In the genomic region with DNA sequence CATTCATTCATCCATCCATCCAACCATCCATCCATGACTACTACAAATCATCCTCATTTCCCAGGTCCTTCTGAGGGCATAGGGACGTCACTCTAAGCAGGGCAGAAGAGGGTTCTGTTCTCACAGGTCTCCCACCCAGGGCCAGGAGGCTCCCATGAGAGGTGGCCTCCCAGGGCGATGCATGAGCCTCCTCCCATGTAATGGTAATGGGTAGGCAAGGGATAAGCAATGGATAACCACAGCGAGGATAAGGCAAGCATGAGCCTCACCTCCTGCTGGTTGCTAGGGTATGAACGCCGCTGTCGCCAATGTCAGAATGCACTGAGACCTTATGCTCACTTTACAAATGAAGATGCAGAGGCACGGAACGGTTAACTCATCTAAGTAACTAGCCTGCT, we compare ENCODE assay signal across 7 mouse cellular contexts.
"Had no signal": no experiment of that assay in that cellular context is flagged by ENCODE, and none has a peak within 500 bp of the region (broad histone marks: within the 10 kb centered on the region; RNA-seq: fewer than 3 reads in every experiment).

No protein-coding gene starts in this region.

- H3K9ac ChIP-seq: limb, embryonic 12.5 days; liver, embryonic 13.5 days; liver, postnatal 0 days; lung, embryonic 15.5 days; stomach, embryonic 15.5 days had no signal

- H3K27ac ChIP-seq: limb, embryonic 12.5 days; liver, embryonic 13.5 days; lung, embryonic 15.5 days; macrophage; stomach, embryonic 15.5 days had no signal

- H3K36me3 ChIP-seq: limb, embryonic 12.5 days; liver, embryonic 13.5 days; lung, embryonic 15.5 days; stomach, embryonic 15.5 days had no signal

- H3K4me3 ChIP-seq: limb, embryonic 12.5 days; liver, embryonic 13.5 days; lung, embryonic 15.5 days; stomach, embryonic 15.5 days had no signal

- H3K4me1 ChIP-seq: limb, embryonic 12.5 days; liver, embryonic 13.5 days; lung, embryonic 15.5 days; stomach, embryonic 15.5 days had no signal

- H3K9me3 ChIP-seq: lung, embryonic 15.5 days; stomach, embryonic 15.5 days had no signal

- H3K4me2 ChIP-seq: limb, embryonic 12.5 days; liver, embryonic 13.5 days; lung, embryonic 15.5 days; midbrain, embryonic 11.5 days; stomach, embryonic 15.5 days had no signal

- H3K27me3 ChIP-seq: liver, embryonic 13.5 days; lung, embryonic 15.5 days had no signal
